Comparison of ENCODE assay signal across 8 mouse cellular contexts in genomic region chr12:30369786-30370185, GRCm38 (mm10). TPM values are rescaled to one million over a fixed set of nuclear protein-coding genes. Genes with fewer than 3 reads are reported as not detected.
DNase-seq lines count a peak whose midpoint lies in the region; ATAC-seq and TF ChIP-seq lines count a peak whose summit lies in the region.
"Had no signal": no experiment of that assay in that cellular context is flagged by ENCODE, and none has a peak within 500 bp of the region (broad histone marks: within the 10 kb centered on the region; RNA-seq: fewer than 3 reads in every experiment).

No protein-coding gene starts in this region.

- no peaks in the 10 kb centered on the region for H3K36me3 ChIP-seq in hindbrain, embryonic 15.5 days
- H3K36me3 ChIP-seq: liver, embryonic 13.5 days had no signal

- peak; percentile 72 for DNase-seq in adipocyte (ENCODE audit: low spot score)
- DNase-seq in cerebellum, adult 2 months, result peak; percentile 64 to 77
- DNase-seq in layer of hippocampus, postnatal 14 days (ENCODE audit: low spot score in 2 of 2), result peak; percentile 89 to 90
- peak; percentile 56 for DNase-seq in skeletal muscle tissue, adult 2 months (ENCODE audit: low read depth, low spot score)
- DNase-seq: liver, embryonic 13.5 days had no signal

- peaks cover 4% of the 10 kb centered on the region; the same call in 1 of the 2 replicates for H3K27me3 ChIP-seq in cerebellum, adult 2 months (ENCODE audit: control insufficient read depth, insufficient read depth, low read length)
- H3K27me3 ChIP-seq in hindbrain, embryonic 15.5 days, result 0 out of 2 replicates have a peak, but pooled peaks cover 3% of the 10 kb centered on the region

- H3K4me2 ChIP-seq in hindbrain, embryonic 15.5 days, result no peak overlapping the region
- H3K4me2 ChIP-seq: liver, embryonic 13.5 days had no signal

- H3K27ac ChIP-seq in cerebellum, adult 2 months (ENCODE audit: insufficient read depth, low read length), result no peak overlapping the region
- H3K27ac ChIP-seq in hindbrain, embryonic 15.5 days (replicated peaks), result no peak overlapping the region
- H3K27ac ChIP-seq: liver, embryonic 13.5 days had no signal

- H3K4me1 ChIP-seq in cerebellum, adult 2 months (ENCODE audit: control insufficient read depth, insufficient read depth, low read length), result no peaks in the 10 kb centered on the region; the same call in 1 of the 2 replicates
- peaks cover 14% of the 10 kb centered on the region for H3K4me1 ChIP-seq in hindbrain, embryonic 15.5 days (replicated peaks)

- WGBS in cerebellum, adult 2 months, result 10% methylated on average over 6 of the region's 6 CpGs
- 10% methylated on average over 6 of the region's 6 CpGs for WGBS in hindbrain, embryonic 15.5 days

- TF ChIP-seq POLR2A in cerebellum, adult 2 months (IDR thresholded peaks at IDR 0.05; ENCODE audit: borderline replicate concordance, insufficient read depth, low read length), result no peak

- no peak overlapping the region for H3K4me3 ChIP-seq in cerebellum, adult 2 months (replicated peaks; ENCODE audit: insufficient read depth, low read depth, low read length)
- H3K4me3 ChIP-seq in hindbrain, embryonic 15.5 days, result no peak overlapping the region
- H3K4me3 ChIP-seq: liver, embryonic 13.5 days had no signal

- ATAC-seq in frontal cortex, adult (ENCODE audit: low TSS enrichment), result peak; percentile 82
- ATAC-seq in hindbrain, embryonic 15.5 days (ENCODE audit: low FRiP score, low read depth), result peak; percentile 62
- peak; percentile 72 for ATAC-seq in megakaryocyte progenitor cell, adult 5-6 weeks (replicated peaks; ENCODE audit: poor library complexity)

- peak; percentile 91 for TF ChIP-seq CTCF in cerebellum, adult 2 months (IDR thresholded peaks at IDR 0.05; ENCODE audit: borderline replicate concordance, insufficient read depth, low read depth, low read length)

- no peaks in the 10 kb centered on the region for H3K9me3 ChIP-seq in hindbrain, embryonic 15.5 days
- H3K9me3 ChIP-seq: liver, embryonic 13.5 days had no signal

- H3K9ac ChIP-seq in hindbrain, embryonic 15.5 days, result no peak overlapping the region
- H3K9ac ChIP-seq: liver, embryonic 13.5 days had no signal

RNA-seq across cellular contexts. Expression of gene Sntg2, which starts 3.4 kb away (rescaled TPM):
- 1.00 and 1.2 TPM in 2 replicates for polyA plus RNA-seq in cerebellum, adult 2 months (2012; rRNA removed)
- polyA plus RNA-seq in hindbrain, embryonic 15.5 days (2015; fragmentation: Nextera tagmentation; extraction: Ambion mirVana), result 3.6 and 3.7 TPM in 2 replicates
- total RNA-seq in layer of hippocampus, postnatal 14 days (2021), result 1 to 10 TPM; 3.1 to 4.9 TPM
- total RNA-seq in megakaryocyte progenitor cell, adult 5-6 weeks (2015), result not detected in 2 replicates
- total RNA-seq in megakaryocyte progenitor cell, adult 5-6 weeks (2017), result not detected in 2 replicates

Comparison
In these comparisons a context has a peak if more than half of its experiments do, and no peak if none do; other contexts are left out.
1. RNA of gene Sntg2, which starts 3.4 kb away (total RNA-seq): 3.1 to 4.9 TPM in layer of hippocampus, postnatal 14 days; not detected in megakaryocyte progenitor cell, adult 5-6 weeks; every median in the first group is over 4 times any median in the second.
2. Peak in every context shown above with its lines, with median percentiles within 50 percentile points of each other: DNase-seq and ATAC-seq.